Mouse (Mus musculus) small intestine, adult 2 months (tissue): ENCODE data around the gene Tbx1. TPM values are rescaled to one million over a fixed set of nuclear protein-coding genes. Genes with fewer than 3 reads are reported as not detected.
A peak's percentile ranks its signal among the peaks of the same experiment; 100 is the strongest.

Experiments used
- H3K27ac ChIP-seq: fragments of 200-500 bp; 2 replicates; pipeline ENCODE4 v1.5.1; 2012; ENCODE audit warnings: low read depth, low read length, control low read depth, inconsistent platforms; ENCODE audit not compliant: insufficient read depth
- H3K27me3 ChIP-seq: fragments of 200-500 bp; 2 replicates; pipeline ENCODE4 v1.6.1; 2012; ENCODE audit warnings: mild to moderate bottlenecking, moderate library complexity, low read length, inconsistent platforms; ENCODE audit not compliant: control insufficient read depth, insufficient read depth
- H3K36me3 ChIP-seq: fragments of 200-500 bp; 2 replicates; pipeline ENCODE4 v1.6.1; 2012; ENCODE audit warnings: mild to moderate bottlenecking, low read length, control low read depth, inconsistent platforms; ENCODE audit not compliant: control insufficient read depth, insufficient read depth
- H3K4me1 ChIP-seq: fragments of 200-500 bp; 2 replicates; pipeline ENCODE4 v1.6.1; 2012; ENCODE audit warnings: low read length, inconsistent platforms, mixed read lengths; ENCODE audit not compliant: control insufficient read depth, insufficient read depth, insufficient read length
- H3K4me3 ChIP-seq: fragments of 200-500 bp; 2 replicates; pipeline ENCODE4 v1.5.1; 2012; ENCODE audit warnings: low read depth, mild to moderate bottlenecking, control low read depth, inconsistent platforms, low read length, moderate library complexity
- CTCF ChIP-seq: fragments of 200-500 bp; IDR thresholded peaks from 2 replicates; pipeline ENCODE4 v1.5.1; 2012; ENCODE audit warnings: low read depth, mild to moderate bottlenecking, control low read depth, inconsistent platforms, low read length, moderate library complexity, mixed read lengths; ENCODE audit not compliant: insufficient replicate concordance, insufficient read length; ENCODE audit errors: extremely low read depth
- POLR2A ChIP-seq: fragments of 200-500 bp; IDR thresholded peaks from 2 replicates; pipeline ENCODE4 v1.6.1; 2012; ENCODE audit warnings: low read depth, mild to moderate bottlenecking, control low read depth, inconsistent platforms, low read length, moderate library complexity
- WGBS: fragments of 180-500 bp; shearing (Covaris S2); methylation state at CpG from one replicate; pipeline ENCODE4 v1.1.7; 2018; 5-methylcytosine and 5-hydroxymethylcytosine counted together
- polyA plus RNA-seq: library from polyadenylated mRNA; depleted of rRNA; stranded (reverse); fragments of >200 nt; gene quantifications from 2 replicates; pipeline ENCODE4 v1.2.3, GENCODE M21; 2012

The Tbx1 gene
- polyA plus RNA-seq, 1 experiment, result 8.3 TPM

DNA sequence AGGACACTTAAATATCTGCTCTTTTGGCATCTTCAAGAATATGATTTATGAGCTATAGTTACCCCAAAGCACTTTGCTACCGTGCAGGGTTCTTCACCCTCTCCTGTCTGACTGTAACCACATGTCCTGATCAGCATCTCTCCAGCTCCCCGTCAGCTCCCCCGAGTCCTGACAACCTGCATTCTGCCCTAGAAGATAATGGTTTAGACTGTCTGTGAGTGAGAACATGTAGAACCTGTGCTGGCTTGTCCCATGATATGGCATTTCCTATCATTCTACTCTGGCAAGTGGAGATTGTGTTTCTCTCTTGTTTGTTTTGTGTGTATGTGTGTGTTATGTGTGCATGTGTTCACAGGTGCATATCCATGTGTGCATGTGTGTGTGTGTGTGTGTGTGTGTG, 7.5 kb upstream of the Tbx1 start:
- no peak for TF ChIP-seq CTCF
- H3K4me3 ChIP-seq, result no peak overlapping the region
- no peaks in the 10 kb centered on the region for H3K4me1 ChIP-seq
- no peaks in the 10 kb centered on the region for H3K36me3 ChIP-seq
- H3K27me3 ChIP-seq, result no peaks in the 10 kb centered on the region
- no peak overlapping the region for H3K27ac ChIP-seq
- WGBS, result 71% methylated on average over 3 of the region's 3 CpGs

DNA sequence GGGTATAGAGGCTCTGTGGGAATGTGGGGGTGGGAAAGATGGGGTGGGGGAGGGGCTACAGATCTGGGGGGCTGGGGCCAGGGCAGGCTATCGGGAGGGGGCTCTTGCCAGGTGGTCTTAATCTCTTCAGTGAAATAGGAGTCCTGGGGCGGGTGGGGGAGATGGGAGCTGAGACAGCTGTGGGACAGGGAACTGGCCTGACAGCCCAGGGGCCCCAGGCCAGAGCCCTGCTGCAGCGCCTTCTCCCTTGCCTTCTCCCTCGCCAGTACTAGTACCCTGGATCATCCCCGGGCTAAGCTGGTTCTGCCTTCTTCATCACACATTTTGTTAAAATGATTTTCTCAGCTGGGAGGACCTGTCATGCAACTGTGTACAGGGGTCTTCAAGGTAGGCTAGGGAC, 5.8 kb upstream of the Tbx1 start:
- Histone ChIP-seq H3K27ac (no peak overlapping the region), H3K4me3 (no peak overlapping the region), H3K4me1 (peaks cover 6% of the 10 kb centered on the region), H3K36me3 (no peaks in the 10 kb centered on the region), H3K27me3 (peaks cover 9% of the 10 kb centered on the region)
- 76% methylated on average over 5 of the region's 5 CpGs for WGBS
- TF ChIP-seq POLR2A, result no peak
- no peak for TF ChIP-seq CTCF

DNA sequence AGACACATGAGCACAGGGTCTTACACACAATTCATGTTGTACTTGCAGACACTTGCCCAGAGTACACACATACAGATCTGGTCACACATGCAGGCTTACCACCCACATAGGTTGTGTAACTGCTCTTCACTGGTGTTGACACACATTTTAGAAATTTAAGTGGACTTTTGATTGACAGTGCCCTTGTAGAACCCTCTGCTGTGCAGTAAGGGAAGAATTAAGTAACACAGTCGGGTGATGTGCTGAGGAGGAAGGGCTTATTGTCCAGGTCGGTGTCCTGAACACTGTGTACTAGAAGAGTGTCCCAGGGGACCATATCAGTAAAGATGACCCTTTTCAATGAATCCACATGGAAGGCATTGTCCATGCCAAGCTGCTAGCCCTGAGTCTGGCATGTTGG, 3.5 kb upstream of the Tbx1 start:
- Histone ChIP-seq H3K4me1 (peaks cover 12% of the 10 kb centered on the region), H3K4me3 (no peak overlapping the region), H3K36me3 (no peaks in the 10 kb centered on the region), H3K27ac (no peak overlapping the region), H3K27me3 (peaks cover 19% of the 10 kb centered on the region)
- no peak for TF ChIP-seq CTCF
- TF ChIP-seq POLR2A, result no peak
- WGBS, result 84% methylated on average over 2 of the region's 2 CpGs

DNA sequence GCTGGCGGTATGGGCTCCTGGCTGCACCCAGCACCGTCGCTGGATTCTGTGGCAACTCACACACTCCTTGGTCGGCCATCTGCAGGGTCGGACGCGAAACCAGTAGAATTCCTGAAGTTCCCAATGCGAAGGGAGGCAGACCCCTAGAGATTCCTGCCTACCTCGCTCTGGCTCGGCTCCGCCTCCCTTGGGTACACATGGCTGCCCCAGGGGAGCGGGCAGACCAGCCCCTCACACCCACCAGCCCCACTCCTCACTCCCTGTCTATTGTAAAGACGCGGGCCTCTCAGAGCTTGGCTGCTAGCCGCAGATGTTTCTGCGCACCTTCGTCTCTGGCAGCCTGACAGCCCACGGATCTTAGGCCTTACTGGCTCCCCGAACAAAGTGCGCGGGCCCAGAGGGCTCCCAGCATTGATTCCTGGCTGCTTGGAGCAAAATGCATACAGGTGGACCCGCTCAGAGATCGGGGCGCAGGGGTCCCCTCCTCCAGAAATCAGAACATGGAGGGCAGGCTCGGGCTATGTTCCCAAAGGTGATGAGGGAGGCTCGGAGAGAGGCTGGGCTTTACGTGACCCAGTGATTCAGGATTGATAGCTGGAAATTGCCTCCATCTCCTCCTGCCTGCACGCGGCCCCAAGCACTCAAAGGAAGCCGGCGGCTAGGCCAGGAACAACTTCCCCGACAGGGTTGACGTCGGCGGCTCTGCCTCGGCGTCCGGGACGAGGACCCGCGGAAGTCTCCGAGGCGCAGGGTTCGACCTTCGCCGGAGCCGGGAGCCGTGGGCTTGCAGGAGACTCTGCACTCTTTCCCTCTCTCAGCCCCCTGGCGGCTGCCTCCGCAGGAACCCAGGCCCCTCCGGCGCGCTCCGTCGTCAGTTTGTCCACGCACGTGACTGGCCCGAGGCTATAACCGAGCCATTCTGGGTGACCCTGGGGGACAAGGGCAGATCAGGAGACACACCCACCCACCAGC, 862 bp upstream of the Tbx1 start:
- 8% methylated on average over 59 of the region's 59 CpGs for WGBS
- Histone ChIP-seq H3K27ac (no peak overlapping the region), H3K4me1 (peaks cover 16% of the 10 kb centered on the region), H3K36me3 (no peaks in the 10 kb centered on the region), H3K4me3 (peak overlapping the region; percentile 9), H3K27me3 (peaks cover 40% of the 10 kb centered on the region)
- TF ChIP-seq CTCF (no peak), POLR2A (no peak)

GRCm38 (mm10) chr16:18589080-18589621, 1.3 kb downstream of the Tbx1 start:
- H3K4me1 ChIP-seq, result peaks cover 20% of the 10 kb centered on the region
- TF ChIP-seq CTCF (no peak), POLR2A (no peak)
- peaks cover 62% of the 10 kb centered on the region for H3K27me3 ChIP-seq
- 87% methylated on average over 9 of the region's 9 CpGs for WGBS
- no peak overlapping the region for H3K4me3 ChIP-seq
- no peak overlapping the region for H3K27ac ChIP-seq
- H3K36me3 ChIP-seq, result no peaks in the 10 kb centered on the region

GRCm38 (mm10) chr16:18588738-18589055, 1.8 kb downstream of the Tbx1 start:
- H3K4me3 ChIP-seq, result no peak overlapping the region
- no peak overlapping the region for H3K27ac ChIP-seq
- H3K36me3 ChIP-seq, result no peaks in the 10 kb centered on the region
- H3K4me1 ChIP-seq, result peaks cover 20% of the 10 kb centered on the region
- no peak for TF ChIP-seq CTCF
- no peak for TF ChIP-seq POLR2A
- H3K27me3 ChIP-seq, result peaks cover 66% of the 10 kb centered on the region
- 31% methylated on average over 31 of the region's 31 CpGs for WGBS
